Mouse (Mus musculus) stomach, postnatal 0 days (tissue): ENCODE data around the gene Cdkn2aipnl.

Experiments used
- CTCF ChIP-seq: IDR thresholded peaks from 2 replicates; pipeline ENCODE4 v1.5.1; 2016; ENCODE audit warnings: antibody characterized with exemption, low read depth, mild to moderate bottlenecking, moderate library complexity
- EP300 ChIP-seq: optimal IDR thresholded peaks from 2 replicates; pipeline ENCODE3; 2016; ENCODE audit warnings: antibody characterized with exemption

GRCm38 (mm10) chr11:52005586-52005985 is 38.1 kb downstream of the Cdkn2aipnl start:
- TF ChIP-seq CTCF = peak; percentile 37; the same call in 1 of the 2 replicates
- TF ChIP-seq EP300 = no peak
